Mouse (Mus musculus): Measurements from ENCODE around the gene Gm20388. TPM values are rescaled to one million over a fixed set of nuclear protein-coding genes. Genes with fewer than 3 reads are reported as not detected.

Gene Gm20388
- polyA plus RNA-seq (2012; ENCODE audit: low replicate concordance): 25.9 and 45.1 TPM in 2 replicates

GRCm38 (mm10) chr8:119910547-119911257 lies at the start of gene Gm20388:
Gene Gm20388 (plus strand): TSS chr8:119910841.

GRCm38 (mm10) chr8:119861706-119862389 lies 48.8 kb upstream of the Gm20388 start, which contains the start of gene Klhl36:
Gene Klhl36 (plus strand): TSS chr8:119862266.

GRCm38 (mm10) chr8:119909944-119910546 lies 596 bp upstream of the Gm20388 start, which contains the start of gene Usp10:
Gene Usp10 (plus strand): TSS chr8:119910360.

GRCm38 (mm10) chr8:119992249-119992648 lies 81.6 kb downstream of the Gm20388 start, which contains the start of gene Crispld2:
Gene Crispld2 (plus strand): TSS chr8:119992438.

GRCm38 (mm10) chr8:120101068-120101972 lies 190.7 kb downstream of the Gm20388 start, which contains the start of gene Zdhhc7:
Gene Zdhhc7 (minus strand): TSS chr8:120101482.

GRCm38 (mm10) chr8:120113758-120114255 lies 203.2 kb downstream of the Gm20388 start, which contains the start of gene 6430548M08Rik:
Gene 6430548M08Rik (plus strand): TSS chr8:120114152.

GRCm38 (mm10) chr8:120177318-120178123 lies 266.9 kb downstream of the Gm20388 start, which contains the start of gene Fam92b:
Gene Fam92b (minus strand): TSS chr8:120177466.

GRCm38 (mm10) chr8:120227891-120228591 lies 317.4 kb downstream of the Gm20388 start, which contains the start of gene Gse1:
Gene Gse1 (plus strand): TSS chr8:120228456.

GRCm38 (mm10) chr8:120588908-120589771 lies 678.5 kb downstream of the Gm20388 start, which contains the start of gene Gins2:
Gene Gins2 (minus strand): TSS chr8:120589304.

GRCm38 (mm10) chr8:120647532-120647931 lies 736.9 kb downstream of the Gm20388 start, which contains the start of gene 1190005I06Rik:
Gene 1190005I06Rik (minus strand): TSS chr8:120647632.

GRCm38 (mm10) chr8:120667561-120668373 lies 757.1 kb downstream of the Gm20388 start, which contains the start of the genes Gm27021 and Cox4i1:
Gene Gm27021 (minus strand): TSS chr8:120668079.
Gene Cox4i1 (plus strand): TSS chr8:120668222.

GRCm38 (mm10) chr8:120668374-120668905 lies 757.8 kb downstream of the Gm20388 start, which contains the start of gene Emc8:
Gene Emc8 (minus strand): TSS chr8:120668573.

GRCm38 (mm10) chr8:120735770-120736481 lies 825.3 kb downstream of the Gm20388 start, which contains the start of gene Irf8:
Gene Irf8 (plus strand): TSS chr8:120736358.

GRCm38 (mm10) chr8:121084210-121084951 lies 1173.7 kb downstream of the Gm20388 start, which contains the start of gene Foxf1:
Gene Foxf1 (plus strand): TSS chr8:121084386.

GRCm38 (mm10) chr8:121107668-121108656 lies 1197.3 kb downstream of the Gm20388 start, which contains the start of gene Mthfsd:
Gene Mthfsd (minus strand): TSS chr8:121108392.

